Mouse (Mus musculus): ENCODE measurements at regions not wholly inside any gene's neighbourhood (a gene's known extent, or its start where the extent isn't known, plus 50 kb on each side); places are given as distances from the start of the nearest gene placed in this dataset.

GRCm38 (mm10) chr17:15311822-15312221 is 64.8 kb downstream of the Dll1 start:
- no peak for ATAC-seq (ENCODE audit: extremely low read depth, insufficient number of reproducible peaks, low FRiP score, poor library complexity, severe bottlenecking)

GRCm38 (mm10) chr17:15310465-15310864 is 66.2 kb downstream of the Dll1 start:
- no peak for ATAC-seq (ENCODE audit: extremely low read depth, insufficient number of reproducible peaks, low FRiP score, poor library complexity, severe bottlenecking)

GRCm38 (mm10) chr17:15302110-15302509 is 74.6 kb downstream of the Dll1 start:
- ATAC-seq (ENCODE audit: extremely low read depth, insufficient number of reproducible peaks, low FRiP score, poor library complexity, severe bottlenecking) = no peak

- 0 out of 2 replicates have a peak, but pooled peaks have one; percentile 6 for ATAC-seq (ENCODE audit: extremely low read depth, insufficient number of reproducible peaks, low FRiP score, poor library complexity, severe bottlenecking)
These were observed 76.8 kb downstream of the Dll1 start for GRCm38 (mm10) chr17:15299743-15300371.

- ATAC-seq (ENCODE audit: extremely low read depth, insufficient number of reproducible peaks, low FRiP score, poor library complexity, severe bottlenecking) = no peak
These were observed 82.5 kb downstream of the Dll1 start for GRCm38 (mm10) chr17:15294165-15294585.

GRCm38 (mm10) chr17:15292490-15293070 is 84.1 kb downstream of the Dll1 start:
- no peak for ATAC-seq (ENCODE audit: extremely low read depth, insufficient number of reproducible peaks, low FRiP score, poor library complexity, severe bottlenecking)

- ATAC-seq (ENCODE audit: extremely low read depth, insufficient number of reproducible peaks, low FRiP score, poor library complexity, severe bottlenecking) = no peak
These were observed 85.0 kb downstream of the Dll1 start for GRCm38 (mm10) chr17:15291626-15292025.

- no peak for ATAC-seq (ENCODE audit: extremely low read depth, insufficient number of reproducible peaks, low FRiP score, poor library complexity, severe bottlenecking)
These were observed 86.3 kb downstream of the Dll1 start for GRCm38 (mm10) chr17:15290326-15290725.

GRCm38 (mm10) chr17:15289062-15289461 is 87.6 kb downstream of the Dll1 start:
- ATAC-seq (ENCODE audit: extremely low read depth, insufficient number of reproducible peaks, low FRiP score, poor library complexity, severe bottlenecking) = no peak

GRCm38 (mm10) chr17:15288640-15289039 is 88.0 kb downstream of the Dll1 start:
- ATAC-seq (ENCODE audit: extremely low read depth, insufficient number of reproducible peaks, low FRiP score, poor library complexity, severe bottlenecking) = no peak

- no peak for ATAC-seq (ENCODE audit: extremely low read depth, insufficient number of reproducible peaks, low FRiP score, poor library complexity, severe bottlenecking)
These were observed 90.1 kb downstream of the Dll1 start for GRCm38 (mm10) chr17:15286596-15286995.

- ATAC-seq (ENCODE audit: extremely low read depth, insufficient number of reproducible peaks, low FRiP score, poor library complexity, severe bottlenecking) = no peak
These were observed 91.2 kb downstream of the Dll1 start for GRCm38 (mm10) chr17:15285399-15286043.

- ATAC-seq (ENCODE audit: extremely low read depth, insufficient number of reproducible peaks, low FRiP score, poor library complexity, severe bottlenecking) = no peak
These were observed 106.8 kb downstream of the Dll1 start for GRCm38 (mm10) chr17:15269905-15270304.

GRCm38 (mm10) chr17:15269056-15269612 is 107.5 kb downstream of the Dll1 start:
- no peak for ATAC-seq (ENCODE audit: extremely low read depth, insufficient number of reproducible peaks, low FRiP score, poor library complexity, severe bottlenecking)

GRCm38 (mm10) chr17:15267721-15268120 is 109.0 kb downstream of the Dll1 start:
- no peak for ATAC-seq (ENCODE audit: extremely low read depth, insufficient number of reproducible peaks, low FRiP score, poor library complexity, severe bottlenecking)

- no peak for ATAC-seq (ENCODE audit: extremely low read depth, insufficient number of reproducible peaks, low FRiP score, poor library complexity, severe bottlenecking)
These were observed 117.1 kb downstream of the Dll1 start for GRCm38 (mm10) chr17:15259427-15260101.

GRCm38 (mm10) chr17:15255874-15256273 is 120.8 kb downstream of the Dll1 start:
- ATAC-seq (ENCODE audit: extremely low read depth, insufficient number of reproducible peaks, low FRiP score, poor library complexity, severe bottlenecking) = no peak

GRCm38 (mm10) chr17:15253785-15254184 is 122.9 kb downstream of the Dll1 start:
- no peak for ATAC-seq (ENCODE audit: extremely low read depth, insufficient number of reproducible peaks, low FRiP score, poor library complexity, severe bottlenecking)

GRCm38 (mm10) chr17:15253271-15253670 is 123.4 kb downstream of the Dll1 start:
- no peak for ATAC-seq (ENCODE audit: extremely low read depth, insufficient number of reproducible peaks, low FRiP score, poor library complexity, severe bottlenecking)

GRCm38 (mm10) chr17:15252187-15252586 is 124.5 kb downstream of the Dll1 start:
- ATAC-seq (ENCODE audit: extremely low read depth, insufficient number of reproducible peaks, low FRiP score, poor library complexity, severe bottlenecking) = no peak
